Mouse (Mus musculus) liver, embryonic 16.5 days (tissue): Measurements from ENCODE around the gene Phc3. TPM values are rescaled to one million over a fixed set of nuclear protein-coding genes. Genes with fewer than 3 reads are reported as not detected.
A peak's percentile ranks its signal among the peaks of the same experiment; 100 is the strongest.
"Not testable (repeated sequence)": the region's sequence is repeated elsewhere in the genome, so short reads cannot be mapped to it uniquely, and the experiment has no call there.

Source experiments
- ATAC-seq: fragments of 200-750 bp; cut with Nextera tagmentation; 2 replicates; pipeline ENCODE4 v1.8.0; 2017; ENCODE audit warnings: low read depth, mild to moderate bottlenecking, moderate number of reproducible peaks, moderate library complexity
- H3K27ac ChIP-seq: fragments of 300-500 bp; sonication (generic); 2 replicates; pipeline ENCODE4 v1.5.1; 2014; ENCODE audit warnings: mild to moderate bottlenecking, low read length
- H3K27me3 ChIP-seq: fragments of 300-500 bp; sonication (generic); 2 replicates; pipeline ENCODE4 v1.6.1; 2014; ENCODE audit warnings: low read depth, low read length, mixed read lengths; ENCODE audit not compliant: control insufficient read depth, insufficient read depth
- H3K36me3 ChIP-seq: fragments of 300-500 bp; sonication (generic); 2 replicates; pipeline ENCODE4 v1.6.1; 2014; ENCODE audit warnings: mild to moderate bottlenecking; ENCODE audit not compliant: control insufficient read depth, insufficient read depth
- H3K4me1 ChIP-seq: fragments of 300-500 bp; sonication (generic); 2 replicates; pipeline ENCODE4 v1.6.1; 2014; ENCODE audit warnings: low read depth, low read length, mixed read lengths; ENCODE audit not compliant: control insufficient read depth
- H3K4me2 ChIP-seq: fragments of 300-500 bp; sonication (generic); 2 replicates; pipeline ENCODE4 v1.6.1; 2014; ENCODE audit warnings: low read depth, low read length, mixed read lengths
- H3K4me3 ChIP-seq: fragments of 300-500 bp; sonication (generic); 2 replicates; pipeline ENCODE4 v1.5.1; 2014; ENCODE audit warnings: low read depth, mild to moderate bottlenecking, low read length
- H3K9ac ChIP-seq: fragments of 300-500 bp; sonication (generic); 2 replicates; pipeline ENCODE4 v1.6.1; 2014; ENCODE audit warnings: low read depth, low read length
- H3K9me3 ChIP-seq: fragments of 300-500 bp; sonication (generic); replicated peaks from 2 replicates; pipeline ENCODE4 v1.6.1; 2016; ENCODE audit warnings: low read length; ENCODE audit not compliant: control insufficient read depth
- WGBS: fragments of 180-500 bp; shearing (Covaris S2); extraction: QIAGEN DNeasy Blood & Tissue Kit; methylation state at CpG from one replicate; pipeline ENCODE4 v1.1.7; 2014; ENCODE audit not compliant: insufficient replicate concordance; 5-methylcytosine and 5-hydroxymethylcytosine counted together
- polyA plus RNA-seq: library from polyadenylated mRNA; unstranded; fragments of >200 nt; fragmentation: Nextera tagmentation; extraction: Ambion mirVana; gene quantifications from 2 replicates; pipeline ENCODE4 v1.2.1, GENCODE M21; 2015

Gene Phc3
- polyA plus RNA-seq, 1 experiment from 2014 or later, result 1.8 TPM

GRCm38 (mm10) chr3:30864640-30865039, 104.6 kb downstream of the Phc3 start:
- 15% methylated on average over 1 of the region's 1 CpGs for WGBS
- peak; percentile 32; the same call in 1 of the 2 replicates for ATAC-seq

GRCm38 (mm10) chr3:30863712-30864435, 105.3 kb downstream of the Phc3 start:
- Histone ChIP-seq H3K9ac (no peak overlapping the region), H3K27me3 (no peaks in the 10 kb centered on the region), H3K4me1 (no peaks in the 10 kb centered on the region), H3K4me3 (no peak overlapping the region), H3K9me3 (no peaks in the 10 kb centered on the region), H3K27ac (no peak overlapping the region), H3K36me3 (no peaks in the 10 kb centered on the region), H3K4me2 (no peak overlapping the region)
- WGBS, result 30% methylated on average over 5 of the region's 5 CpGs
- ATAC-seq, result no peak

More at GRCm38 (mm10) chr3:30864640-30865039, 104.6 kb downstream of the Phc3 start:
- Histone ChIP-seq H3K9ac (no peak overlapping the region), H3K4me1 (no peaks in the 10 kb centered on the region), H3K27me3 (no peaks in the 10 kb centered on the region), H3K4me2 (no peak overlapping the region), H3K36me3 (no peaks in the 10 kb centered on the region), H3K27ac (peak overlapping the region; percentile 21; the same call in 1 of the 2 replicates), H3K9me3 (no peaks in the 10 kb centered on the region), H3K4me3 (no peak overlapping the region)

GRCm38 (mm10) chr3:30860705-30861104, 108.5 kb downstream of the Phc3 start:
- Histone ChIP-seq H3K36me3 (no peaks in the 10 kb centered on the region), H3K4me2 (no peak overlapping the region), H3K27me3 (peaks cover 11% of the 10 kb centered on the region), H3K9me3 (no peaks in the 10 kb centered on the region), H3K9ac (no peak overlapping the region), H3K27ac (no peak overlapping the region), H3K4me1 (peaks cover 1% of the 10 kb centered on the region), H3K4me3 (no peak overlapping the region)
- whole genome bisulfite sequencing, result 39% methylated on average over 4 of the region's 4 CpGs
- no peak for ATAC-seq

GRCm38 (mm10) chr3:30859599-30859998, 109.6 kb downstream of the Phc3 start:
- not testable (repeated sequence) for ATAC-seq, H3K4me1 ChIP-seq, H3K4me3 ChIP-seq, H3K9ac ChIP-seq, H3K4me2 ChIP-seq, H3K9me3 ChIP-seq, H3K27ac ChIP-seq, H3K36me3 ChIP-seq
- 80% methylated on average over 8 of the region's 8 CpGs for WGBS
- peaks cover 11% of the 10 kb centered on the region for H3K27me3 ChIP-seq

GRCm38 (mm10) chr3:30855604-30856458, 113.4 kb downstream of the Phc3 start, which contains the start of gene Gpr160:
TSS of gene Gpr160 (plus strand) at chr3:30855950.
- Histone ChIP-seq H3K36me3 (no peaks in the 10 kb centered on the region), H3K27me3 (peaks cover 11% of the 10 kb centered on the region), H3K4me2 (peak within 1 kb of the TSS; percentile 82), H3K9me3 (no peaks in the 10 kb centered on the region), H3K4me1 (peaks cover 4% of the 10 kb centered on the region), H3K9ac (peak within 1 kb of the TSS; percentile 51), H3K27ac (peak within 1 kb of the TSS; percentile 30; the same call in 1 of the 2 replicates), H3K4me3 (peak within 1 kb of the TSS; percentile 67)
- peak; percentile 81 for ATAC-seq
- WGBS, result under 1% methylated on average over 73 of the region's 75 CpGs

- H3K27ac ChIP-seq, result no peak overlapping the region
- H3K4me1 ChIP-seq, result peaks cover 4% of the 10 kb centered on the region
- WGBS, result 62% methylated on average over 5 of the region's 5 CpGs
- H3K4me3 ChIP-seq, result no peak overlapping the region
- no peaks in the 10 kb centered on the region for H3K9me3 ChIP-seq
- H3K4me2 ChIP-seq, result no peak overlapping the region
- no peaks in the 10 kb centered on the region for H3K36me3 ChIP-seq
- H3K27me3 ChIP-seq, result peaks cover 11% of the 10 kb centered on the region
- ATAC-seq, result no peak
- H3K9ac ChIP-seq, result no peak overlapping the region
Measured at GRCm38 (mm10) chr3:30853596-30853995, 115.6 kb downstream of the Phc3 start.

GRCm38 (mm10) chr3:30851422-30851821, 117.8 kb downstream of the Phc3 start:
- Histone ChIP-seq H3K9ac (no peak overlapping the region), H3K36me3 (no peaks in the 10 kb centered on the region), H3K9me3 (no peaks in the 10 kb centered on the region), H3K4me2 (no peak overlapping the region), H3K4me1 (peaks cover 4% of the 10 kb centered on the region), H3K27ac (no peak overlapping the region), H3K4me3 (no peak overlapping the region), H3K27me3 (peaks cover 7% of the 10 kb centered on the region)
- no peak for ATAC-seq
- WGBS, result 43% methylated on average over 6 of the region's 6 CpGs
